Mouse (Mus musculus) hindbrain, embryonic 12.5 days (tissue): ENCODE results near the gene Brca2. TPM values are rescaled to one million over a fixed set of nuclear protein-coding genes. Genes with fewer than 3 reads are reported as not detected.

Experiments used
- ATAC-seq: fragments of 200-750 bp; cut with Nextera tagmentation; 2 replicates; pipeline ENCODE4 v1.8.0; 2017; ENCODE audit warnings: moderate TSS enrichment; ENCODE audit not compliant: low FRiP score
- H3K27ac ChIP-seq: fragments of 300-500 bp; sonication (generic); 2 replicates; pipeline ENCODE4 v1.5.1; 2016; ENCODE audit warnings: mild to moderate bottlenecking
- H3K27me3 ChIP-seq: fragments of 300-500 bp; sonication (generic); 2 replicates; pipeline ENCODE4 v1.6.1; 2016; ENCODE audit warnings: mild to moderate bottlenecking
- H3K36me3 ChIP-seq: fragments of 300-500 bp; sonication (generic); 2 replicates; pipeline ENCODE4 v1.6.1; 2016; ENCODE audit warnings: mild to moderate bottlenecking
- H3K4me1 ChIP-seq: fragments of 300-500 bp; sonication (generic); 2 replicates; pipeline ENCODE4 v1.6.1; 2016
- H3K4me2 ChIP-seq: fragments of 300-500 bp; sonication (generic); replicated peaks from 2 replicates; pipeline ENCODE4 v1.6.1; 2016; ENCODE audit warnings: mild to moderate bottlenecking
- H3K4me3 ChIP-seq: fragments of 300-500 bp; sonication (generic); 2 replicates; pipeline ENCODE4 v1.5.1; 2016; ENCODE audit warnings: mild to moderate bottlenecking
- H3K9ac ChIP-seq: fragments of 300-500 bp; sonication (generic); 2 replicates; pipeline ENCODE4 v1.6.1; 2016; ENCODE audit warnings: mild to moderate bottlenecking, moderate library complexity
- H3K9me3 ChIP-seq: fragments of 300-500 bp; sonication (generic); replicated peaks from 2 replicates; pipeline ENCODE4 v1.6.1; 2016; ENCODE audit warnings: mild to moderate bottlenecking
- WGBS: fragments of 180-500 bp; shearing (Covaris S2); methylation state at CpG from one replicate; pipeline ENCODE4 v1.1.7; 2016; 5-methylcytosine and 5-hydroxymethylcytosine counted together
- polyA plus RNA-seq: library from polyadenylated mRNA; unstranded; fragments of >200 nt; fragmentation: Nextera tagmentation; extraction: Ambion mirVana; gene quantifications from 2 replicates; pipeline ENCODE4 v1.2.1, GENCODE M21; 2016

The Brca2 gene
- polyA plus RNA-seq, 1 experiment from 2014 or later, result 21.9 TPM

DNA sequence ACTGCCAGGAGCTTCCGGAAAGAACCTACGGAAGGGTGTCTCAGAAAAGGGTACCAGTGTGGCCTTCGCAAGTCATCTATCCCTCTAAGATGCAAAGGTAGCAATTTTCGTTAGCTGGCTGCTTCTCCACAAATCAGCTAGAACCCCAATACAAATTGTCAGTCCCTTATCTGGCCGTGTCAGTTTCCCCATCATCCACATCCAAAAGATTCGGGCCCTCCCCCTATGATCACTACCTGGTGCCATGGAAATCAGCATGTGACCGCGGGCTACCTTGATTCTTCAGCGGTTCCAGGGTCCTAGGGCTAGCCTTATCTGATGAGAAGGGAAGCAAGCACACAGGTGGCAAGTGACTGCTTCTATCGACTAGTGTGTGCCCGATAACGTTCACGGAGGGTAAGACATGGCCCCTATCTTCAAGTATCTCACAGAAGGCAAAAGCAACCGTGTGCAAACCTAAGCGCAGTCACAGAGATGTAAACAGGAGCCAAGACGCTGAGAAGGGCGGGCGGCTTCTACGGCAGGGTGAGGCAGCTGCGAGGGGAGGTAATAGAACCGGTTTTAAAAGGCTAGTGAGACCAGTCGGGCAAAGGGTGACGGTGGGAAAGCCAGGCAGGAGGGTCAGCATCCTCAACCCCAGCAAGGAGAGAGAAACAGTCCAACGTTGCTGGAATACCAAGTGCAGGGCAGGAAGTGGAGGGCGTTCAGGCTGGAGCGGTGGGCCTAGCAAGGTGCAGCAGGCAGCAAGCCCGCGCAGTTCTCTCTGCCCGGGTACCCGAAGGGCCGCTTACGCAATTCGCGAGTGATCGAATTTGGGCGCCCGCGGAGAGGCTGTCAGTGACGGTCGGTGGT lies 70.7 kb downstream of the Brca2 start:
- no peak overlapping the region for H3K27ac ChIP-seq
- peaks cover 44% of the 10 kb centered on the region for H3K27me3 ChIP-seq

DNA sequence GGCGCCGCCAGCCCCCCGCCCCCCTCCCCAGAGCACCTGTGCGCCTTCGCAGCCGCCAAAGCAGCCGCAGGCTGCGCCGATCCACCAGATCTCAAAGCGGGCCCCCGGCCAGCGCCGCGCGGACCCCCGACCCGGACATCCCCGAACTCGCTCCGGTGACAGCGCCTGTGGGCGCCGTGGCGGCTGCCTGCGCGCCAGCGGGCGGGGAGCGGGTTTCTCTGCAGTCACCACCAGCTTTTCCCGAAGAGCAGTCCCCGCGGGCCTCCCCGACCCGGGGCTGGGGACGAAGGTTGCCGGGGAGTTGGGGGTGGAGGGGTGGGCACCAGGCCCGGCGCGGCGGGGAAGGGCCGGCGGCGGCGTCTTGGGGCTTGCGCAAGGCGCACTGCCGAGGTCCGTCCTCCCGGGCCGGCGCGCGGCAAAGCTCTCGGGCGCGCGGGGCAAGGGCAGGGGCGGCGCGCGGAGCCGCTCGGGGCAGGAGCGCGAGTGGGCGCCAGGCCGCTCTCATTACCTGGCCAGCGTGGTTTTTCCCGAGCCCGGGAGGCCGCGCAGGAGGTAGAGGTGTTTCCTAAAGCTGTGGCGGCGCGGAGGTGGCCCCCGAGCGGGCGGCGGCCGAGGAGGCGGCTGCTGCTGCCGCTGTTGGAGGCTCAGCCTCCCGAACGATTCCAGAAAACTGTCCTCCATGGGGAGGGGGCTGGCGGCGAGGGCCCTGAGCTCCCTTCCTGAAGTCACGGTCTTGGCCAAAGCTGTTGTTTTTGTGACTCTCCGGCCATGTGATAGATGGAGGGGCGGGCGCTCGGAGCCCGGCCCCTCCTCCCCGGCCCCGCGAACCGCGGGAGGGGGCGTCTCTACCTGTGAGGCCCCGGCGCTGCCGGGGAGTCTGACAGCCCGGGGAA lies 71.6 kb downstream of the Brca2 start:
- peak overlapping the region; percentile 84 for H3K9ac ChIP-seq
- H3K36me3 ChIP-seq, result no peaks in the 10 kb centered on the region
- whole genome bisulfite sequencing, result under 1% methylated on average over 93 of the region's 102 CpGs
- H3K4me1 ChIP-seq, result peaks cover 10% of the 10 kb centered on the region
- H3K9me3 ChIP-seq, result no peaks in the 10 kb centered on the region
- peak overlapping the region; percentile 65 for H3K4me3 ChIP-seq
- peak; percentile 81 for ATAC-seq
- no peak overlapping the region for H3K27ac ChIP-seq
- H3K27me3 ChIP-seq, result peaks cover 48% of the 10 kb centered on the region
- H3K4me2 ChIP-seq, result peak overlapping the region; percentile 100

More for the DNA sequence above, 70.7 kb downstream of the Brca2 start:
- no peaks in the 10 kb centered on the region for H3K36me3 ChIP-seq
- peak overlapping the region; percentile 65 for H3K4me3 ChIP-seq
- 11% methylated on average over 40 of the region's 40 CpGs for WGBS
- H3K4me1 ChIP-seq, result peaks cover 10% of the 10 kb centered on the region
- H3K4me2 ChIP-seq, result peak overlapping the region; percentile 100
- peak overlapping the region; percentile 84 for H3K9ac ChIP-seq
- H3K9me3 ChIP-seq, result no peaks in the 10 kb centered on the region
- peak; percentile 50 for ATAC-seq

DNA sequence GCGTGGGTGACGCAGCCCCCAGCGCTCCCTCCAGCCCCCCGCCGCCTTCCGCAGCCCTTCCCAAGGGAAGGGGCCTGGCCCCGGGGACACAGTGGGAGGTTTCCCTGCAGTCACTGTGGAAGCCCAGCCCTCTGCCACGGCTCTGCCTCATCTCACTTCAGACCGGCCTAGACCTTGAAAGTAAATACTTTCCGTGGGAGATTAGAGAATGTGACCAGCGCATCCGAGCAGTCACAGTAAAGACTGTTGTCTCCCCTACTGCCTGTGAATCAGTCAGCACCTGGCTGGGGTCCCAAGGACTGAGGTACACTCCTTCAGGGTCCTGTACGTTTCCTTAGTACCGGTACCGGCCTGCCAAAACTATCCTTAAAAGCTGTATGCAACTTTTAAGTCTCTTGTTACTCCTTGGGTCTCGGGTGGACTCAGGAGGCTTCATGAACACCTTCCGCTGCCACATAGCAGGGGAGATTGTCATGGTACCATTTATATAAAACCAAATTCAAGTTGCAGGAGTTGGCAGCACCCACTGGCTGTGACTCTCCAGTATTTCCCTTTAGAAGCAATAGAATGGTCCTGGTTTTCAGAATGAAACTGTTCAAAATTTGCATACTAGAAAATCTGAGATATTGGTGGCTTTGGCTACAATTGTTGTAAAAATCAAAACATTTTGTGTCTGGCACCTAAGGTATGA lies 72.4 kb downstream of the Brca2 start:
- H3K4me3 ChIP-seq, result peak overlapping the region; percentile 65
- 7% methylated on average over 17 of the region's 17 CpGs for WGBS
- H3K4me2 ChIP-seq, result peak overlapping the region; percentile 100
- peaks cover 48% of the 10 kb centered on the region for H3K27me3 ChIP-seq
- peak overlapping the region; percentile 84 for H3K9ac ChIP-seq
- H3K4me1 ChIP-seq, result peaks cover 10% of the 10 kb centered on the region
- no peak; the same call in 1 of the 2 replicates for ATAC-seq
- no peaks in the 10 kb centered on the region for H3K36me3 ChIP-seq
- no peaks in the 10 kb centered on the region for H3K9me3 ChIP-seq
- H3K27ac ChIP-seq, result no peak overlapping the region

DNA sequence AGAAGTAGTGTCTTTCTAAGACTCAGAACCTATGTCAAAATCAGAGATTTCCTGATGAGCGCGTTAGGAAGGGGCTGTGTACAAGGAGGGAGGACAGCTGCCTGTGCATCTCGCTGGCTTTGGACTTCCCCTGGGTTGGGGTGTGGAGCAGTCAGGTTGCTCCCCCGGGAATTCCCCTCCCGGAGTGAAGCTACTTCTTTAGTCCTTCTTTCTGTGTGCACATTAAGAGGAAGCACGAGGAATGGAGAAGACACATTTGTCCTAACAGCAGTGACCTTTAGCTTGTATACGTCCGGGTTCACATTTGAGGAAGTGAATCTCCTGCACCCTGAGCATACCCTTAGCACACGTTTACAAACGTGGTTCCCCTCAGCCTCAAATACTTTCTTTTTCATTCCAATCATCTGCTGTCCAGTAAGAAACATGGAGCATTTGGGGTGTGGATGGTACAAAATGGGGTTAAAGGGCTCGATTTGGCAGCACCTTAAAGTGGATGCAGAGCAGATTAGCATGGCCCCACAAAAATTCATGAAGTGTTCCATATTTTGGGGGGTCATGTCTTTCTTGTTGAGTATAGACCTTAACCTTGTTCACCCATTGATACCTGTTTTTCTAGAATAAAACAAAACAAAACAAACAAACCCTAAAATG lies 73.1 kb downstream of the Brca2 start:
- Histone ChIP-seq H3K9me3 (no peaks in the 10 kb centered on the region), H3K4me3 (no peak overlapping the region), H3K4me2 (no peak overlapping the region), H3K27me3 (peaks cover 48% of the 10 kb centered on the region), H3K9ac (no peak overlapping the region), H3K36me3 (no peaks in the 10 kb centered on the region), H3K4me1 (peaks cover 14% of the 10 kb centered on the region), H3K27ac (no peak overlapping the region)
- no peak for ATAC-seq
- WGBS, result 53% methylated on average over 11 of the region's 11 CpGs

DNA sequence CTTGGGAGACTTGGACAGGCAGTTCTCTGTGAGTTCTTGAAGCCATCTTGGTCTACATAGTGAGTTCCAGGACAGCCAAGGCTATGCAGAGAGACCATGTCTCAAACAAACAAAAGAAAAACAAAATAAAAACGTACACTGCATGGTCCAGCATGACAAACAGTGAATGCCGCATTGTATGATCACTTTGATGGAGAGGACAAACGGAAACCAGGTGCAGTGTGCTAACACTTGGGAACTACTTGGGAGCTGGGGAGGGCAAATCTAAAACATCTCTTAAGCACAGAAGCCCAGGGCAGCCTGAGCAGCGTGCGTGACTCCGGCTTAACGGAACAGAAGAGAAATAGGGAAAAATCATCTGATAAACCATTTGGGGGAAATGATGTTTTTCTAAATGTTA lies 74.7 kb downstream of the Brca2 start, which contains the start of gene N4bp2l1:
Gene N4bp2l1 (minus strand): TSS at position 101 of the 400 bp plus-strand sequence.
- Histone ChIP-seq H3K36me3 (no peaks in the 10 kb centered on the region), H3K4me3 (no peak within 1 kb of the TSS)

DNA sequence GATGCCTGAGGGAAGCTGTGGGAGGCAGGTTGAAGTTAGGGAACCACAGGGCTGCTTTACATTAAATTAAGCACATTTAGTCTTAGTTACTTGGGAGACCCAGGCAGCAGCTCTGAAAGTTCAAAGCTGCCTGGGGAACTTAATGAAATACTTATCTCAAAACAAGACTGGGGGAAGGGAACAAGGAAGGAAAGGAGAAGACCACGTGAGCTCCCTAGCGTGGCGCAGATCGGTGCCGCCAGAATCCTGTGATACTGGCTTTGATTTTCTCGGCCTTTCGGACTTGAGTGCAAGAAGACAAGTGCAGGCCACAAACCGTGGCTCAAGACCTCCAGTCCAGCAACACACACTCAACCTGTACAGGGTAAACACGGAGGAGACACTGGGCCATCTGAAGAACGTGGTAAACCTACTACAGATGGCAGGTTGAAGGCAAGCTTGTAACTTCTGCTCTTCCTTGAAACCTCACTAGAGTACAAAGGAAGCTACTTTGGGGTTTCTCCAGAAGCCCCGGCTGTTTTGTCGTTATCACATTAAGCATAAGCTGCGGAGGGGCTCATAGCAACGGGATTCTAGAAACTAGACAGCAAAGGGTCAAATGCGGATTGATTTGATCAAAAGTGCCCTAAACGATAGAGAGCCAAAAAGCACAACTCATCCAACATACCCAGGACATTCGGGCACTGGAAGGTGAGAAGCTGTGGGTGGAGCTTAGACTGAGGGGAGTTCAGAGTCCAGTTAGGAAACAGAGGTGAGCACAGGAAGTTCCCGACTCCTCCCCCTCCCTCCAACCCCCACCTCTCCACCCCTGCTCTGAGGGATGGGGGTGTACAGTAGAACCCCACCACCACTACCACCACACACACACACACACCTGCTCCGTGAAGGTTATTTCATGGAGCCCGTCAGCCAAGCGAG lies 76.0 kb downstream of the Brca2 start:
- no peaks in the 10 kb centered on the region for H3K9me3 ChIP-seq
- H3K27ac ChIP-seq, result no peak overlapping the region
- no peak for ATAC-seq
- H3K27me3 ChIP-seq, result peaks cover 31% of the 10 kb centered on the region
- H3K4me1 ChIP-seq, result peaks cover 19% of the 10 kb centered on the region
- H3K4me2 ChIP-seq, result no peak overlapping the region
- 70% methylated on average over 21 of the region's 21 CpGs for WGBS
- H3K9ac ChIP-seq, result no peak overlapping the region
- no peaks in the 10 kb centered on the region for H3K36me3 ChIP-seq
- H3K4me3 ChIP-seq, result no peak overlapping the region

More for the DNA sequence above, 74.7 kb downstream of the Brca2 start, which contains the start of gene N4bp2l1:
- WGBS, result 83% methylated on average over 7 of the region's 7 CpGs
- ATAC-seq, result no peak
- Histone ChIP-seq H3K9me3 (no peaks in the 10 kb centered on the region), H3K9ac (no peak within 1 kb of the TSS), H3K4me1 (peaks cover 23% of the 10 kb centered on the region), H3K27me3 (peaks cover 44% of the 10 kb centered on the region), H3K4me2 (no peak within 1 kb of the TSS), H3K27ac (no peak within 1 kb of the TSS)

DNA sequence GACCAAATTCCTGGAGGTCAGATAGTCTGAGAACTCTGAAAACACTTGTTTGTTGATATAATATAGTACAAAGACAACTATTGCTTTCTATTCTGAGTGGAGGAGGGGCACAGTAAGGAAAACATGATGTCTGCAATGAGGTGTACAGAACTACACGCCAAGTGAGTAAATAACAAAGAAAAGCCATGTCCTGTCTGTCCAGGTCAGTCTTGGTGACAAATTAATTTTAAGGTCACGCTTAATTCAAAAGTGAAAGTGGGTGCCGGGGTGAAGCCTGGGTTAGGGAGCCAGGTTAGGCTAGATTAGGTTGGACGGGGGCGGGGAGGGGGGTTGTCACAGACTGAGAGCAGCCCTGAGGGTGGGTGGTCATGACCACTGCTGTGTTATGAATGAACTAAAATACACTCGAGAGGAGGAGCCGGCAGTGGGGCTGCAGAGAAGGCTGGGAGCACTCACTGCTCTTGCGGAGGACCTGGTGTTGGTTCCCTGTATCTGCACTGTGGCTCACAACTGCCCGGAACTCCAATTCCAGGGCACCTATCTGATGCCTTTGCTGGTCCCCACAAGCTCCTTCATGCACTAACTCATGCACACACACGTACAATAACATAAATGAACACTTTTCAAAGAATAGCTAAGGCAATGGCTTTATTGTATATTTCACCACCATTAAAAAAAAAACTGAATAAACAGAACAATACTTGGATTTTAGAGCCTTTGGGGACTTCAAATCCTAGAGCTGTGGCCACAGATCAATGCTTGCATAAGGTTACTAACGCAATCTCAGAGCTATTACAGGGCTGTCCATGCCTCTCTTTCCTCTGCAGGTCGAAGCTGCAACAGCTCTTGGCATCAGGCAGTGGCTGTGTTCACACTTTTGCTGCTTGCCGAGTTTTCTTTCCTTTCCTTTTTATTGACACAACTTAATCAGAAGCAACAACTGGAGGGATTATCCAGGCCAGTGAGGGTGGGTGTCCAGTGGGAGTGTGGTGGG lies 77.2 kb downstream of the Brca2 start:
- H3K9ac ChIP-seq, result no peak overlapping the region
- H3K9me3 ChIP-seq, result no peaks in the 10 kb centered on the region
- H3K4me3 ChIP-seq, result no peak overlapping the region
- ATAC-seq, result no peak
- H3K4me1 ChIP-seq, result peaks cover 16% of the 10 kb centered on the region
- WGBS, result 64% methylated on average over 13 of the region's 13 CpGs
- no peak overlapping the region for H3K4me2 ChIP-seq
- H3K36me3 ChIP-seq, result no peaks in the 10 kb centered on the region
- H3K27me3 ChIP-seq, result peaks cover 26% of the 10 kb centered on the region
- no peak overlapping the region for H3K27ac ChIP-seq

DNA sequence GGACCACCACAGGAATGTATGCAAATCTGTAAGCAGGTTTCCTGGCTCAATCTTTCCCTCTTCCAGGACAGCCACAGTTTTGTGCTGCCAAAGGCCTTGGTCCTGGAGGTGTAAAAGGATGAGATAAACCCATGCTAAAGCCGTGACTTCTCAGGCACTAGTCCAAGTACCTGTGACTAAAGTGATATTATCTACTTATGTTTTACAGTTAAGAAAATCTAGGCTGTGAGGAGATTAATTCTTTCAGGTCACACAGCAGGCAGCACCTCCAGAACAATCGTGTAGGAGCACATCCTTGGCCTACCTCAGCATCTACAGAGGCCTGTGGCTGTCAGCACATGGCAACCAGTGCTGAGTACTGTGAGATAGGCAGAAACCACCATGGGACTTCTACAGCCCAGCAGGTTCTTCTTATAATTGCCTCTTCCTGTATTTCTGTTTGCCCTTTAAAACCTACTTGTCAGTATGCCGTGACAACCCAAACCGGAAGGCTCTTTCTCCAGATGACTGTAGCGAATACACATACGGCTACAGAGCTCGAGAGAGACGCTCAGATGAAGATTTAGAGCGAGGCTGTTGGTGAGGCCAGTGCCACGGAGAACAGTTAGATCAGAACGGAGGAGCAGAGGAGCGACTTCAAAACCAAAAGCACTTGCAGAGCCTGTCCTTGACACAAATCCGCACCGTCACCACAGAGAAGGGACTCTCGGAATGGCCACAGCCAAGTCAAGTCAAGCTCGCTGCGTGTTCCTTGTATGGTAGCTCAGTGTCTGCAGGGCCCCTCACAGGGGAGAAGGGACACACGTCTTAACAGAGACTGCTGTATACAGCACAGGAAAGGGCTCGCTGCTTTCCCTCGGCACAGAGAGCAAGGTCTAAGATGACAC lies 78.4 kb downstream of the Brca2 start:
- no peak overlapping the region for H3K9ac ChIP-seq
- peaks cover 13% of the 10 kb centered on the region for H3K4me1 ChIP-seq
- no peaks in the 10 kb centered on the region for H3K9me3 ChIP-seq
- H3K27me3 ChIP-seq, result peaks cover 20% of the 10 kb centered on the region
- 82% methylated on average over 20 of the region's 20 CpGs for WGBS
- 0 out of 2 replicates have a peak, but pooled peaks have one; percentile 12 for ATAC-seq
- H3K27ac ChIP-seq, result no peak overlapping the region
- no peaks in the 10 kb centered on the region for H3K36me3 ChIP-seq
- H3K4me3 ChIP-seq, result no peak overlapping the region
- no peak overlapping the region for H3K4me2 ChIP-seq

DNA sequence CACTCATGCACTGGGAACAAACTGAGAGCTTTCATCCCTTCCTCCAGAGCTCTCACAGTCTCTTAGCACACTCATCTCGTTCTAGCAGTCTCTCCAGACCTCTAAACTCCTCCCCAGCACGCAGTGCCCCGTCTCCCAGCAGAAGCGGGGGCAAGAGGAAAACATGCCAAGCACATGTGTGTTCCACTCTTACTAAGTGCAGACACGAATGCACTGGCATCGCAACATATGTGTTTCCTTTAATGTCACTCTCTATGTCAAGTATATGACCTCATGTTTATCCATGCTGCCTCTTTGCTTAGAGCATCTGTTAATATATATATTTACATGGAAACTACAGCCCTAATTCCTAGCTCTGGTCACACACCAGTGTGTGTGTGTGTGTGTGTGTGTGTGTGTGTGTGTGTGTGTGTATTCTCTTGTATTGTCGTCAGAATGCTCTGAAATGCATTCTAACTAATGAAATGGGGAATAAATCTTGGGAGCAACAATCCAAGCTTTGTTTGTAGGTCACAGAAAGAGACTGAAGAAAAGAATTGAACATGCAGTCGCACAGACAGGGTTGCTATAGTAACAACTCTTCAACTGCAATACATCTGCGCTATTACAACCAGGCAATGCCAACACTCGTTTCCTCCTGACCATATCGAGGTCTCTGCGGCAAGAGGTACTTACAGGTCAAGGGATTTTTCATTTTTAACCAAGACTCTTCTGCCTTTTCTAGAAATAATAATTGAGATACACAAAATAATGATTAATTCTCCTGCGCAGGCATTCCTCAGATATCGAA lies 79.2 kb downstream of the Brca2 start:
- Histone ChIP-seq H3K27me3 (peaks cover 13% of the 10 kb centered on the region), H3K9me3 (no peaks in the 10 kb centered on the region), H3K27ac (no peak overlapping the region), H3K9ac (no peak overlapping the region), H3K4me1 (peaks cover 13% of the 10 kb centered on the region), H3K36me3 (peaks cover 4% of the 10 kb centered on the region; the same call in 1 of the 2 replicates), H3K4me2 (no peak overlapping the region), H3K4me3 (no peak overlapping the region)
- peak; percentile 72; the same call in 1 of the 2 replicates for ATAC-seq
- 77% methylated on average over 14 of the region's 14 CpGs for WGBS
